Mouse (Mus musculus) c-Kit-negative CD71-positive TER-119-positive erythroid progenitor cells, embryonic 14.5 days (primary cell): ENCODE data around the gene Gtf2ird1.

Experiments used
- DNase-seq: peaks from one replicate; pipeline ENCODE4 v3.0.0-alpha.2; 2013; ENCODE audit warnings: low read depth, low spot score

Gtf2ird1 gene

DNA sequence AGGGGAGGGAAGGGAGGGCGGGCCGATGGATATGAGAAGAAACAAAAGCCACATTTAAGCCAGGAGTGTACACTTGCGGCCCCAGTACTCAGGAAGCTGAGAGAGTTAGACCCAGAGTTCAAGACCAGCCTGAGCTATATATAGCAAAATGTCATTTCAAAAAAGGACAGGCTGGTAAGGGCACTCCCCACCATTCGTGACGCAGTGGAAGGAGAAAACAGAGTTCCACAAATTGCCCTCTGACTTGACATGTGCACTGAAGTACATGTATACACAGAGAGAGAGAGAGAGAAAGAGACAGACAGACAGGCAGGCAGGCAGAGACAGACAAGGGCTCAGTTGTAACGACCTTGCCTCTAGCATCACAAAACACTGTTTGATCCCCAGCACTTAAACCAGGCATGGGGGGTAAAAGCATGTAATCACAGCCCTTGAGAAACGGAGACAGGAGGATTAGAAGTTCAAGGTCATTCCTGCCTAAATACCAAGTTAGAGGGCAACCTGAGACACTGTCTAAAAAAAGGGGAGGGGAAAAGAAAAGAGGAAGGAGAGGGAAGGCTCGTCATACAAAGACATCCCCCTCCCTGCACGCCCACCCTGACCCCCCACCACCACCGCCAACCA is 11.2 kb downstream of the Gtf2ird1 start:
- DNase-seq: no peak

DNA sequence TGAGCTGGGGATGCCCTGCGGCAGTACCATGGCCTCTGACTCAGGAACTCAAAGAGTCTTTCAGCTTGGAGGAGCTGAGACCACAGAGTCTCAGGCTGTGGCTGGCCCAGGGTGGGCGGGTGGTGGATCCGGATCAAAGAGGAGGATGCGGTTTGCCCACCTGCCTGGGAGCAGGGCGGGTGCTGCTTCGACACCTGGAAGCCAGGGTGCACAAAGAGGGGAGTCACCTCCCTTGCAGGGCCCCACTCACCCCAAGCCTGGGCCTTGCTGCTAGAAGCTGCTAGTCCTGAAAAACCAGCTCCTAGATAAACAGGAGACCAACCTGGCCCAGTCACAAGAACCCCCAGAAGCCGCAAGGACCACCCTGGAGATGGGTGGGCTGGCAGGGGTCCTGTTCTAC is 12.0 kb downstream of the Gtf2ird1 start:
- no peak for DNase-seq

DNA sequence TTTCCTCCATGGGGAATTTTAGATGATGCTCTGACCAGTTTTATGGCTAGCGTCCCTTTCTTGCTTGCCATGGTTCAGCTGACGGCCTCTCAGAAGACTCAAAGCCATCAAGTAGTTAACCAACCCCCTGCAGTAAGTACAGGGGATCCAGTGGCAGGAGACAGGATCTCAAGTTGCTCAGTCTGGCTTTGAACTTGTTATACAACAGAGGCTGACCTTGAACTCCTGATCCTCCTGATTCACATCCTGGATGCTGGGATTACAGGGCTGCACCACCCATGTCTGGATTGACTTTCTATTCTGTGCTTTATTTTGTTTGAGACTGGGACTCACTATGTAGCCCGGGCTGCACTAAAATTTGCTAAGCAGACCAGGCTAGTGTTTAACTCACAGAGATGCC is 14.4 kb downstream of the Gtf2ird1 start:
- no peak for DNase-seq

DNA sequence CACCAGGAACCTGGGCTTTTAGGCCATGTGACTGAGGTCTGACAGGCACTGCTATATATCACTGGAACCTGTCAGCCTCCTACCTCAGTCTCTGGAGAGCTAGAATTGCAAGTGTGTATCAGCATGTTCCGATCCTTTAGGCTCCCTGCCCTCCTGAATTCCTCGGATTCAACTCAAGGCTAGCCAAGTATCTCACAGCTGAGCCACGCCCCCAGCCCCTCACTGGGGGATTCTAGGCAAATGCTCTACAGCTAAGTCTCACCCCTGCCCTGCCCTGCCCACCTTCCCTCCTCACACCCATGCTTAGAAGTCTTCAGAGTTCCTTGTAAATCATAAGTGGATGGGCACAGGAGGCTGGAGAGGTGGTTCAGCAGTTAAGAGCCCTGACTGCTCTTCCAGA is 15.4 kb downstream of the Gtf2ird1 start:
- DNase-seq: no peak

DNA sequence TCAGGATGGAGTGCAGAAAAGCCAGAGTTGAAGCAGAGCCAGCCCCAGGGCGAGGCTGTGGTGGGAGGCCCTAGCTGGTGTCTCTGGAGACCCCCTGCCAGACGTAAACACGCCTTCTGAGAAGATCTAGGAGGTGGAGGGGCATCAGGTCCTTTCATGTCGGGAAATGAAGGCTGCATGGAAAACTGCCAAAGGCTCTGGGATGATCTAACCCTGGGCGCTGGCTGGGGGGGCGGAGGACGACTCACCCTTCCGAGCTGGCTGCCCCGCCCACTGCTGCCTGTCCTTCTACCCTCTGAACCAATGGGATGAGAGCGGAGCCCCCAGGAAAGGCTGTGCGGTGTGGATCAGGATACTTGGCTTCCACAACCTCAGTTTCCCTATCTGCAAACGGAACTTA is 16.4 kb downstream of the Gtf2ird1 start:
- no peak for DNase-seq

DNA sequence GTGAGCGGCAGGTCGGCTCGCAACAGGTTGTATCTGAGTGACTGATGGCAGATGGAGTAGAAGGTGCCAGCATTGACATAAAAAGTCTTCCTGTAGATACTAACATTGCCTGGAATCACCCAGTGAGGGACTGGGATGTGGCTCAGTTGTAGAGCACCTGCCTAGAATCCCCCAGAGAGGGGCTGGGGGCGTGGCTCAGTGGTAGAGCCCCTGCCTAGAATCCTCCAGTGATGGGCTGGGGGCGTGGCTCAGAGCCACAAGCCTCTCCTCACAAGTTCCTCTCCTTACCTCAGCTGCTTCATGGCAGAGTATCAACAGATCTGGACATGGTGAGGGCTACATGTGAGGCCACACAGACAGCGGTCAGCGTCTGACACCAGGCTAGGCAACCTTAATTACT is 17.0 kb downstream of the Gtf2ird1 start:
- DNase-seq: no peak

DNA sequence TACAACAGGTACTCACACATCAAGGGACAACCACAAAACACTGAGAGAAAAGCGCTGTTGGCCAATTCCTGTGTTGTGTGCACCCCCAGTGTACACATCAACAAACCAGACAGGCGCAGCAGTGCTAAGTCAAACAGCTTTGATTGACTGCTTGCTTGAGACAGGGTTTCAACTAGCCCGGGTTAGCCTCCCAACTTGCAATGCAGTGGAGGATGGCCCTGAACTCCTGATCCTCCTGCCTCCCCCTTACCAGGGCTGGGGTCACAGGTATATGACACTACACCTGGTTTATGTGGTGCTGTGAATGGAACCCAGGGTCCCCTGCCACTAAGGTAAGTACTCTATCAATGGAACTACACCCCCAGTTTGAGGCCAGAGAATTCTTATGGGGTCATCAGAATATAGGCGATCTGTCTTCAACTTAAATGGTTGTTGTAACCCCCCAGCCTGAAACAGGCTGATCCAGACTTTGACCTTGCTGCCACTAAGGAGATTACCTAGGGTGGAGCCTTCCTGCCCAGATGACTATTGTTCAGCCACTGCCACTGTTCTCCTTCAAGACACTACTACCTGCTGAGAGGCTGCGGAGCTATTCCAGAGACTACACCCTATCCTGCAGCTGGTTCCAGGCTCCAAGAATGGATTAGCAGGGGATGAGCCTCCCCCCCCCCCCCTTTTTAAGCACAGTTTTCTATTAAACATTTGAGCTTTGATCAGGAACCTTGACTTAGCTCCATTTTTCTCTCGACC is 17.7 kb downstream of the Gtf2ird1 start:
- DNase-seq: no peak

DNA sequence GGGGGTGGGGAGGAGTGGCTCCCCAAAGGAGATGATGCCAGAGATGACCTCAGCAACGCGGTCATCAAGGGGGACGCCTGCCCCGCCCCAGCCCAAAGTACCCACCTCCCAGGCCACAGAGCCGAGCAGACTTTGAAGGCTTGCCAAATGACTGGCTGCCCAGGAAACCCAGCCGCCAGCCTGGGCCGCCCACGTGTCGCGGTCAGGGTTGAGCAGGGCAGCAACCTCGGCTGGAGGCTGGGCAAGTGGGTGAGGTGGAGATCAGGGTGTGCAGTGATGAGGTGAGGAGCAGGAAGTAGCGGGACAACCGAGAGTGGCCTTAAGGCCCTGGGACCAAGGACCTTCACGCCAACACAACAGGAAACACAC is 19.1 kb downstream of the Gtf2ird1 start:
- DNase-seq: no peak

DNA sequence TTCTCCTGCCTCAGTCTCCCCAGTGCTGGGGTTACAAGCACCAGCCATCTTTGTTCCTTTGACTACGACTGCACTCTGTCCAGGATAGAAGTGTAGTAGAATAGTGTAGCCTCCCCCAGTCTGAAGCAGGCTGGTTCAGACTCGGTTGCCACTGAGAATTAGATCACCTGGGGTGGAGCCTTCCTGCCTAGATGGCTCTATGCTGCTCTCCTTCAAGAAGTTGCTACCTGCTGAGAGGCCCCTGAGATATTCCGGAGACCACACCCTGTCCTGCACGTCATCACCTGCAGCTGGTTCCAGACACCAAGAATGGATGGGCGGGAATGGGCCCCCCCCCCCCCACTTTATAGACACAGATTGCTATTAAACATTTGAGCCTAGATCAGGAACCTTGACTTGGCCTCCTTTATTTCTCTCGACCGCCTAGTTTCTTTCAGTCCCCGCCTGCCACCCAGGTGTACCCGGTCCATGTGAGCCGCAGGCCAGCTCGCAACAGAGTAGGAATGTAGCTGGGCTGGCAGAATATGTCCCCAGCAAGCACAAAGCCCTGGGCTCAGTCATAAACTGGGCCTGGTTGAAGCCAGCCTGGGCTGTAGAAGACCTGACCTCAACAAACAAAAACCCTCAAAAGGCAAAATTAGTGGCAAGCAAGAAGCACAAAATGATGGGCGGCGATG is 19.6 kb downstream of the Gtf2ird1 start:
- no peak for DNase-seq

DNA sequence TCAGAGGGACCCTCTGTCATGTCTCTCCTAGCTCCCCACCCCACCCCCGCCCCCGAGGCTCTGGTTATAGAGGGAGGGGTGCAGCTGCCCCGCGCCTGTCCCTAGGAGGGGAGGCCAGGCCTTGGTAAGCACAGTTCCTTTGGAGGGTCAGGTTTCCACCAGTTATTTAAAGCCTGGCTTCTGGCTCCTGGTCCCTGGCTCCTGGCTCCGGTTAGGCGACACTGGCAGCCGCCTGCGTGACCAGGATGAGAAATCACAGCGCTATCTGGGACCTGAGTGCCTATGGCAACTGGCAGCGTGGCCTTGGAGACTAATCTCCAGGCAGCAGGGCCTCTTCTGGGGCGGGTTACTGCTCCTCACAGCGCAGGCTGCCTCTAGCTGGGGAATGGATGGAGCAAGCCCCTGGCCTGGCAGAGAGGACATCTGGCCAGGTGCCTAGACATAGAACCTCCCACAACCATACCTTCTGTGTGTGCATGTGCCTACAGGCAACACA is 20.6 kb downstream of the Gtf2ird1 start:
- DNase-seq: no peak

DNA sequence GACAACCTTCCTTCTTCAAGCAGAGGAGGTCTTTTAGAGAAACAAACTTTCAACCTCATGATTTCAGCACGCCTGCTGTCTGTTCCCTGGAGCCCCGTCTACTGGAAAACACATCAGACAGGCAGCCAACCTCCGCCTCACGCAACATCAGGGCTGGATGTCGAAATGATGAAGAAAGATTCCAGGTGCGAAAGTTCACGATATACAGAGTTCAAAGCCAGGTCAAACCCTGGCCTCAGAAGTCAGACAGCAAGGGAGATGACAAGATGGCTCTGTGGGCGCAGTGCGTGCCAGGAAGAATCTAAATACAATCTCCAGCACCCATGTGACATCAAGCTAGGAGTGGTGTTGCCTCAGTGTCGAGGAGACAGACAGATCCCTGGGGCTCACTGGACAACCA is 23.4 kb downstream of the Gtf2ird1 start:
- no peak for DNase-seq

DNA sequence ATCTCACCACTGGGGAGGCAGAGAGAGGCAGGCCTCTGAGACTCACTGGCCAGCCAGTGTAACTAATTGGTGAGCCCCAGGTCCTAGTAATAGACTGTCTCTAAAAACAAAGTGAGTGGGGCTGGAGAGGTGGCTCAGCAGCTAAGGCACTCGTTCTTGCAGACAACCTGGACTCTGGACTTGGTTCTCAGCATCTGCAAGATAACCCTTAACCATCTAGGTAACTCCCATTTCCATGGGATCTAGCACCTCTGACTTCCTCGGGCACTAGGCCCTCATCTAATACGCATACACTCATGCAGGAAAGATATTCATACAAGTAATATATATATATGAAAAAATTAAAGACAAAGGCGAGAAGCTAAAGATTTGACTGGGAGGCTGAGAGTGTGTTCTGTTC is 26.4 kb downstream of the Gtf2ird1 start:
- no peak for DNase-seq

DNA sequence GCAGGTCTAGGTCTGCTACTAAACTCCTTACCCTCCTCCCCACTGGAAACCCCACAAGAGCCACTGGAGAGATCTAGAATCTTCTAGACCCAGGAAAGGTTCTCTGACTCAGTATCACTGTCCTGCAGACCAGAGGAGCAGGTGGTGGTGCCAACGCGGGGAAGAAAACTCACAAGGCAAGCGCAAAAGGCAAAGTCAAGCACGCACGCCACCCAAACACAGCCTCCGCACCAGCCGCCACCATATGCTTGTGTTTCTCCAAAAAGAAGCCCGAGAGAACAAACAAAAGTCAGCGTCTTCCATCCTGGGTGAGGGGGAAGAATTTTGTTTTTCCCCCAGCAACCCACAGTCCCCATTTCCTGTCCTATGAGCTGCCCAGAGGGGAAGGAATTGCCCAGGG is 28.9 kb downstream of the Gtf2ird1 start:
- no peak for DNase-seq

DNA sequence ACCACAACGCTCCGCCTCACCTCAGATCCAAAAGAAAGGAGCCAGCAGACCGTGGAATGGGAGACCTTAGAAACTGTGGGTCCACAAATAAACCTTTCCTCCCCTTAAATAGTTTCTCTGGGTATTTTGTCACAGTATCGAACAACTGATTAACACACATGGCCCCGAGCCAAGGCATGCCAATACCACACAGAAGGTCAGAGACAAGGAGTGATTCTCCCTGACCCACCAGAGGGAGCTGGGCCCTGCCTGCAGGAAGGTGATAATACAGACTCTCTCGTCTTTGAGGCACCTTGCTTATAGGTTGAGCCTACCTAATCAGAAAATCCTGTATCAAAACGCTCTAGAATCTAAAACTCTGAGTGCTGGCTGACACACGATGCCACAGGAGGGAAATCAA is 30.9 kb downstream of the Gtf2ird1 start:
- no peak for DNase-seq

DNA sequence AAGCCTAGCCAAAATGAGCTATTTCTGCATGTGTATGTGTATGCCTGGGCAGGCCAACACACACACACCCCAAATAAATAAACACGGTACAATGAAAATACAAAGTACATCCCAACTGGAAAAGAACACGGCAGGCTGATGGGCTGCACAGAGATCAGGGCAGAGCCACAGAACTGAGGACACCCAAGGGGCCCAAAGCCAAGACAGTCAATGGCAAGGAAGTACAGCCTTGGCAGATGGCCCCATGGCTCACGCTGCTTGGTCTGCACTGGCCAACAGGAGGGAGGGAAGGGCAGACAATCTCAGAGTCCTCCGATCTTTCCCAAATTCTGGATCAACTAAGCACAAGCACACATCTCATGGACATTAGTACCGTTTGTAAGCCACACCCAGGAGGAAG is 32.6 kb downstream of the Gtf2ird1 start:
- DNase-seq: no peak

DNA sequence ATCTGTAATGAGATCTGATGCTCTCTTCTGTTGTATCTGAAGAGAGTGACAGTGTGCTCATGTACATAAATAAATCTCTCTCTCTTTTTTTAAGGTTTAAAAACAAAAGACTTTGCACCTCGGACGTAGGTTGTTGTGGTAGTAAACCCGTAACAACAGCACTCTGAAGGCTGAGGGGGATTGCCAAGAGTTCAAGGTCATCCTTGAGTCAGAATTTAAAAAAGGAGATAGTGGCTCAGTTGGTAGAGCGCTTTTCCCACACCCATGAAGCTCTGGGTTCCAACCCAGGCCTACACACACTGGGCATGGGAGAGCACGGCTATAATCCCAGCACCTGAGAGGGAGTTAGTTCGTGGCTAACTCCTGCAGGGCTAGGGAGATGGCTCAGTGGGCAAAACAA is 33.1 kb downstream of the Gtf2ird1 start:
- no peak for DNase-seq

DNA sequence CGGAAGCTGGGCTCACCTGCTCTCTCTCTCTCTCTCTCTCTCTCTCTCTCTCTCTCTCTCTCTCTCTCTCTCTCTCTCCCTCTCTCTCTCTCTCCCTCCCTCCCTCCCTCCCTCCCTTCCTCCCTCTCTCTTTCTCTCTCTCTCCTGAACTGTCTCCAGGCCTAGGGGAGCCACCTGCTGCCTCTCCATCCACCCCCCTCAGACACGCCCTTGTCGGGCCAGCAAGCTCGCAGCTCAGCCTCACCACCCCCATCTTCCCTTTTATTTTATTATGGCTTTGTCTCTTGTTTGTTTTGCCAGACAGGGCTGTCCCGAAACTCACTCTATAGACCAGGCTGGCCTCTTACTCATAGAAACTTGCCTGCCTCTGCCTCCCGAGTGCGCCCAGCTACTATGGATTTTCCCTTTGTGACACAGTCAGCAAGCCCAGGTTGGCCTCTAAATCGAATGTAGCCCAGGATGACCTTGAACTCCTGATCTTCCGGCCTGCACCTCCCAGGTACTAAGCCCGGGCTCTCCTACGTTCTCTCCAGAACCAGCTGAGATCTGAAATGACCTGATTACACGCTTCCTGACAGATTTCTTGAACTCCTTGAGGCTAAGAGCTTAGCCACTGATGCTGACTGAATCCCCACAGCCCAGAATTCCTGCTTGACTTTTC is 34.1 kb downstream of the Gtf2ird1 start:
- DNase-seq: no peak

DNA sequence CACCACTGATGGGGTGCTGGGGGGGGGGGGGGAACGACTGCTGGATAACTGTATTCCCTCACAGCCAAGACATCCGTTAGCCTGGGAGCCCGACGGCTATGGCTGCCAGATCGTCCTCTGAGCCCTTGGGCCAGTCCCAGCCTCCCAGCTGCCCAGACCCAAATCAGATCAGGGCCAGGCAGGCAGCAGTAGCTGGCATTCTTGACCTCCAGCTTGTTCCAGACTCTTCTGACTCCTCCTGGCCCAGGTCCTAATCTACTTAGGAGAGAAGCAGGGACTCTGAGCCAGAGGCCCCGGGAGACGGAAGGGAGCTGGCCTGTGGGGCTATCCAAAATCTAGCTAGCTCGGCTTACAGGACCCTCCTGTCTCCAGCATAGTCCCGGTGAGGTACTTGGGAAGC is 35.5 kb downstream of the Gtf2ird1 start:
- no peak for DNase-seq

DNA sequence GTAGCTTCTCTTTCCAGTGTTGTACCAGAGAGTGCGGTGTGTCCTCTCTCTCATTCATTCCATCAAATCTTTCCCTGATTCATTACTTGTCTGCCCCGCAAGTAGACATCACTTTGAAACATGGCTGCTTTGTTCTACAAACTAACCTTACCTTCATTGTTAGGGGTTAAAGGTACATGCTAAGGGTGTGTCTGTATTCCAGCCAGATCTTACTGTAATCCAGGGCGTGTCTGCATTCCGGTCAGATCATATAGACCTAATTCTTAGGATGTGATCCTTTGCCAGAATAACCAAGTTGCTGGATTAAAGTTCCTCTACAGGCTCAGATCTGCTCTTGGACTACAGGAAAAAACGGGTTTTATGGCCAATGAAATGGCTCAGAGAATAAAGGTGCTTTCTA is 36.8 kb downstream of the Gtf2ird1 start:
- DNase-seq: no peak

DNA sequence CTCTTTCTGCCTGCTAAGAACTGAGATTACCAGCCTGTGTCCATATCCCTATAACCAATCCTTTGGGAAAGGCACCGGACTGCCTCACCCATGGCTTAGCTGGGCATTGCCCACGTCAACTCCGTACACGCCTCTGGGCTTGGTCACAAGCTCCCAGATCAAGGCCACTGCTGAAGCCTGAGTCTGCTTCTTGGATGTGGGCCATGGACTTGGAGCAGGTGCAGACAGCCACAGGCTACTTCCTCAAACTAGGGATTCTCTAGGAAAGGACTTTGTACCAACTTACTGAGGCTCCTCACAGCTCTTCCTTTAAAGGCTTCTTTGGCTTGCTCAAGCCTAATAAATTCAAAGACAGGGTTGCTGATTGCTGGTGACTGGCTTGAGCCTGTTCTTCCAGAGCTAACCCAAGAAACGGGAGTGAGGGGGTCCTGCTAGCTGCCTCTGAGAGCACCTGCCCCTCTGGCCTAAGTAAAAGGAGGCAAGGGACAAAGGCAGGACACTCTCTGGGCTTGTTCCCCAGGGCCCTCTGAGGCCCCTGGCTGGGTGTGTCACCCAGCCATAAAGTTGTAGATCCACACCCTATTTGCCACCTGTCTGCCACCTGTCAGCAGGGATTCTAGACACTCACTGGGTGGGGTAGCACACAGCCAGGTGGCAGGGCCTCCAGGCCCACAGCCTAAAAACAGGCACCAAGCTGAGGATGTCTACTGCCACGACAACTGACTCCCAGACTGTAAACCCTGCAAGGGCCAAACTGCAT is 38.0 kb downstream of the Gtf2ird1 start:
- no peak for DNase-seq

DNA sequence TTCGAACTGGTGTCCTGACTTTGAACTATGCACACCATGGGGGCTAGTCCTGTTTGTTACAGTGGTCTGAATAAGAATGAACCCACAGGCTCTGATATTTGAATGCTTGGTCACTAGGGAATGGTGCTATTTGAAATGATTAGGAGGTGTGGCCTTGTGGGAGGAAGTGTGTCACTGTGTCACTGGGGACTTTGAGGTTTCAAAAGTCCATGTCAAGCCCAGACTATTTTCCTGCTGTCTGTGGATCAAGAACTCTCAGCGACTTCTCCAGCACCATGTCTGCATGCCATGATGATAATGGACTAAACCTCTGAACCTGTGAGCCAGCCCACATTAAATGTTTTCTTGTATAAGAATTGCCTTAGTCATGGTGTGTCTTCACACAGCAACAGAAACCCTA is 44.2 kb downstream of the Gtf2ird1 start:
- no peak for DNase-seq
